Mouse (Mus musculus) neural tube, embryonic 11.5 days (tissue): ENCODE data around the gene Acox2. TPM values are rescaled to one million over a fixed set of nuclear protein-coding genes. Genes with fewer than 3 reads are reported as not detected.
"Not testable (repeated sequence)": the region's sequence is repeated elsewhere in the genome, so short reads cannot be mapped to it uniquely, and the experiment has no call there.

Experiments used
- ATAC-seq: fragments of 200-750 bp; cut with Nextera tagmentation; 2 replicates; pipeline ENCODE4 v1.8.0; 2017; ENCODE audit warnings: moderate number of reproducible peaks, mild to moderate bottlenecking, moderate TSS enrichment, moderate library complexity; ENCODE audit not compliant: insufficient read depth, low FRiP score, low TSS enrichment
- DNase-seq: peaks from one replicate; pipeline ENCODE4 v3.0.0-alpha.2; 2015; ENCODE audit warnings: low spot score
- H3K27ac ChIP-seq: fragments of 300-500 bp; sonication (generic); 2 replicates; pipeline ENCODE4 v1.5.1; 2014; ENCODE audit warnings: low read depth, mild to moderate bottlenecking, low read length
- H3K27me3 ChIP-seq: fragments of 300-500 bp; sonication (generic); 2 replicates; pipeline ENCODE4 v1.6.1; 2014; ENCODE audit warnings: mild to moderate bottlenecking, low read length, mixed read lengths; ENCODE audit not compliant: control insufficient read depth, insufficient read depth
- H3K36me3 ChIP-seq: fragments of 300-500 bp; sonication (generic); 2 replicates; pipeline ENCODE4 v1.6.1; 2014; ENCODE audit warnings: mild to moderate bottlenecking, low read length, moderate library complexity, mixed read lengths; ENCODE audit not compliant: control insufficient read depth, insufficient read depth
- H3K4me1 ChIP-seq: fragments of 300-500 bp; sonication (generic); 2 replicates; pipeline ENCODE4 v1.6.1; 2014; ENCODE audit warnings: low read length, mixed read lengths; ENCODE audit not compliant: control insufficient read depth, insufficient read depth
- H3K4me2 ChIP-seq: fragments of 300-500 bp; sonication (generic); 2 replicates; pipeline ENCODE4 v1.6.1; 2014; ENCODE audit warnings: low read depth, mild to moderate bottlenecking, moderate library complexity
- H3K4me3 ChIP-seq: fragments of 300-500 bp; sonication (generic); 2 replicates; pipeline ENCODE4 v1.5.1; 2014; ENCODE audit warnings: low read depth, low read length
- H3K9ac ChIP-seq: fragments of 300-500 bp; sonication (generic); 2 replicates; pipeline ENCODE4 v1.6.1; 2014; ENCODE audit warnings: mild to moderate bottlenecking, low read length
- H3K9me3 ChIP-seq: fragments of 300-500 bp; sonication (generic); 2 replicates; pipeline ENCODE4 v1.6.1; 2016; ENCODE audit warnings: low read length; ENCODE audit not compliant: control insufficient read depth
- WGBS: fragments of 180-500 bp; shearing (Covaris S2); extraction: QIAGEN DNeasy Blood & Tissue Kit; methylation state at CpG from one replicate; pipeline ENCODE4 v1.1.7; 2014; 5-methylcytosine and 5-hydroxymethylcytosine counted together
- polyA plus RNA-seq: library from polyadenylated mRNA; unstranded; fragments of >200 nt; fragmentation: Nextera tagmentation; extraction: Ambion mirVana; gene quantifications from 2 replicates; pipeline ENCODE4 v1.2.1, GENCODE M21; 2014

Acox2 gene
- polyA plus RNA-seq, 1 experiment from 2014 or later = 0.20 TPM

- H3K27ac ChIP-seq, H3K36me3 ChIP-seq, H3K4me3 ChIP-seq, ATAC-seq, H3K4me1 ChIP-seq, H3K9ac ChIP-seq, H3K27me3 ChIP-seq, H3K4me2 ChIP-seq, H3K9me3 ChIP-seq, DNase-seq: not testable (repeated sequence)
- WGBS = 87% methylated on average over 5 of the region's 5 CpGs
Observed at GRCm38 (mm10) chr14:8286595-8286994, 27.4 kb upstream of the Acox2 start.

DNA sequence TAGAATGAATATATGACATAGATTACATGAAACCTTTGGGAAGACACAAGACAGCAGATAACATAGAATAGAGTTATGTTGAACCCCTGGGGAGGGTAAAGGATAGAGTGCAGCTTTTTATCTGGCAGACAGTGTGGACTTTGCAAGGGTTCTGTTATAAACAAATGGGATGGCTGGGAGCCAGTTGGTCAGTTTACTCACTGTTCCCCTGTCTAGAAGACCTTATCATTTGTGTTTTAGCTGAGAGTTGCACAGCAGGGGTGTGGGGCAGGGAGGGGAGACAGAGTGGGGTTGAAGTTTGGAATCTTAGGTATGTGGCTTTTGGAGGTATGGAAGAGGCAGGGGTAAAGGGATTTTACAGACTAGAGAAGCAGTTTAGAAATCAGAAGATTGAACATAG is 24.6 kb upstream of the Acox2 start:
- DNase-seq = no peak
- no peaks in the 10 kb centered on the region for H3K4me1 ChIP-seq
- no peak overlapping the region for H3K4me2 ChIP-seq
- no peak overlapping the region for H3K27ac ChIP-seq
- H3K4me3 ChIP-seq = no peak overlapping the region
- H3K36me3 ChIP-seq = no peaks in the 10 kb centered on the region
- H3K27me3 ChIP-seq = no peaks in the 10 kb centered on the region
- H3K9me3 ChIP-seq = no peaks in the 10 kb centered on the region
- no peak for ATAC-seq
- H3K9ac ChIP-seq = no peak overlapping the region

GRCm38 (mm10) chr14:8271281-8271680 is 12.1 kb upstream of the Acox2 start:
- H3K4me3 ChIP-seq, H3K4me2 ChIP-seq, H3K9ac ChIP-seq, H3K36me3 ChIP-seq, H3K9me3 ChIP-seq, ATAC-seq, DNase-seq, H3K27me3 ChIP-seq, H3K4me1 ChIP-seq, H3K27ac ChIP-seq: not testable (repeated sequence)
- WGBS = 86% methylated on average over 8 of the region's 8 CpGs

DNA sequence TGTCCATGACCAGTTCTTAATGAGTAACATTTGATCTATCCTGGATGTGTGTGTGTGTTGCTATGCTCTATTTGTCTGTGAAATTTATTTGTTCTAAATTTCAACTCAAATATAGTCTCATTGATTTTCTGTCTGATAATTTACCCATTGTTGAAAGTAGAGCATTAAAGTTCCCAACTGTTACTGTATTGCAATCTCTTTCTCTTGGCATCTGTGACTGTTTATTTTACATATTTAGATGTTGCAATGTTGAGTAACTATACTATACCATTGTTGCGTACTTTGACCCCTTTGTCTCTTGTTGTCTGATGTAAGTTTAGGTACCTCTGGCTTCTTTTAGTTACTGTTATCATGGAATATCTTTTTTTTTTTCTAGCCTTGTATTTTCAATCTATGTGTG is 5.2 kb upstream of the Acox2 start:
- 96% methylated on average over 1 of the region's 1 CpGs for WGBS
- H3K4me2 ChIP-seq = no peak overlapping the region

GRCm38 (mm10) chr14:8262242-8262641 is 3.1 kb upstream of the Acox2 start:
- 50% methylated on average over 1 of the region's 1 CpGs for WGBS
- no peak for ATAC-seq

More for the DNA sequence above, 5.2 kb upstream of the Acox2 start:
- Histone ChIP-seq H3K36me3 (no peaks in the 10 kb centered on the region), H3K27me3 (no peaks in the 10 kb centered on the region), H3K4me3 (no peak overlapping the region), H3K27ac (no peak overlapping the region), H3K9me3 (no peaks in the 10 kb centered on the region), H3K4me1 (no peaks in the 10 kb centered on the region), H3K9ac (no peak overlapping the region)
- ATAC-seq (no peak), DNase-seq (no peak)

GRCm38 (mm10) chr14:8260214-8260613 is 1.1 kb upstream of the Acox2 start:
- H3K4me1 ChIP-seq = no peaks in the 10 kb centered on the region

More at GRCm38 (mm10) chr14:8262242-8262641, 3.1 kb upstream of the Acox2 start:
- no peaks in the 10 kb centered on the region for H3K36me3 ChIP-seq
- no peak overlapping the region for H3K9ac ChIP-seq
- H3K9me3 ChIP-seq = no peaks in the 10 kb centered on the region
- H3K4me1 ChIP-seq = no peaks in the 10 kb centered on the region
- no peak overlapping the region for H3K4me2 ChIP-seq
- H3K27me3 ChIP-seq = no peaks in the 10 kb centered on the region
- no peak overlapping the region for H3K4me3 ChIP-seq
- no peak for DNase-seq
- H3K27ac ChIP-seq = no peak overlapping the region

DNA sequence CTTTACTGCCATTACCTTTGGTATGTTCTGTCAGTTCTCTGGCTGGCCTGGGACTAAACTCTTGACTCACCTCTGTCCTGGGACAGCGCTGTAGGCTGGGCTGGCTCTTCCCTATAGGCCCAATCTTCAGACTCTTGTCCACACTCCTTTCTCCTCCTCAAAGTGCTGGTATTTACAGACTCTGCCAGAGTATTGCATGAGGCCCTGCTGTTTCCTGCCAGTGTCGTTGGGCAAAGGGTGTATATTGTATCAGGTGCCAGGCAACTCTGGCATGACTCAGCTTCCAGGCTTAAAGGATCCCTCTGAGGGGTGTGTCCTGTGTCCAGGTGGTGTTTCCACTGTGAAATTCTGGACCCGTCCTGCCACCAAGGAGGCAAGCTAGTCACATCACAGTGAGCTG is 401 bp downstream of the Acox2 start:
- H3K9ac ChIP-seq = no peak overlapping the region
- no peak overlapping the region for H3K4me3 ChIP-seq
- ATAC-seq (no peak), DNase-seq (no peak)
- H3K4me1 ChIP-seq = no peaks in the 10 kb centered on the region
- H3K9me3 ChIP-seq = no peaks in the 10 kb centered on the region
- H3K27me3 ChIP-seq = no peaks in the 10 kb centered on the region
- WGBS = 83% methylated on average over 3 of the region's 3 CpGs
- H3K4me2 ChIP-seq = no peak overlapping the region
- no peaks in the 10 kb centered on the region for H3K36me3 ChIP-seq
- H3K27ac ChIP-seq = no peak overlapping the region

More at GRCm38 (mm10) chr14:8260214-8260613, 1.1 kb upstream of the Acox2 start:
- H3K27ac ChIP-seq = no peak overlapping the region
- no peaks in the 10 kb centered on the region for H3K9me3 ChIP-seq
- no peaks in the 10 kb centered on the region for H3K27me3 ChIP-seq
- no peak overlapping the region for H3K9ac ChIP-seq
- 73% methylated on average over 5 of the region's 5 CpGs for WGBS
- no peak overlapping the region for H3K4me2 ChIP-seq
- no peaks in the 10 kb centered on the region for H3K36me3 ChIP-seq
- ATAC-seq (no peak), DNase-seq (no peak)
- no peak overlapping the region for H3K4me3 ChIP-seq

- Histone ChIP-seq H3K27ac (no peak overlapping the region), H3K27me3 (no peaks in the 10 kb centered on the region), H3K4me1 (no peaks in the 10 kb centered on the region), H3K4me3 (no peak overlapping the region), H3K36me3 (no peaks in the 10 kb centered on the region), H3K9ac (no peak overlapping the region), H3K9me3 (no peaks in the 10 kb centered on the region), H3K4me2 (no peak overlapping the region)
- DNase-seq (no peak), ATAC-seq (no peak)
- WGBS = 55% methylated on average over 3 of the region's 3 CpGs
Observed at GRCm38 (mm10) chr14:8258335-8258627, 872 bp downstream of the Acox2 start.

GRCm38 (mm10) chr14:8257521-8258334 is 1.4 kb downstream of the Acox2 start:
- no peak for ATAC-seq
- Histone ChIP-seq H3K9ac (no peak overlapping the region), H3K4me1 (no peaks in the 10 kb centered on the region), H3K9me3 (no peaks in the 10 kb centered on the region), H3K27ac (no peak overlapping the region), H3K4me2 (no peak overlapping the region), H3K4me3 (no peak overlapping the region), H3K27me3 (no peaks in the 10 kb centered on the region), H3K36me3 (no peaks in the 10 kb centered on the region)
- WGBS = 47% methylated on average over 7 of the region's 7 CpGs
- no peak for DNase-seq
